ENCODE assay signal across 9 mouse cellular contexts in the genomic region with DNA sequence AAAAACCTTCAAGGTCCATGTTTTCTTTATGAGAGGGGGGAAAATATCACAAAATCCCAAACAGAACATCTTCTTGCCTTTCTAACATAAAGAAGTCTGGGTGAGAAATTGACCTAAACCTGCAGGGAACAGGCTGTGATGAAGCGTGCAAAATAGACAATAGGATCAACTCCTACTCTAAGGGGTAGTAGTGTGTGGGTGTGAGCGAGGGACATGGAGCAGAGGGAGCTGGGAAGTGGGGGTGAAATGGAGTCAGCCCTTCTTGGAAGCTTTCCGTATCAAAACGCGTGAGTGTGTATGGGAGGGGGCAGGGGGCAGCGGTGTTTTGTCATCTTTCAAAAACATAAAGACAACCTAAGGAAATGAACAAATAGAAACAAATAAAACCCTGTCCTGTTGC. TPM values are rescaled to one million over a fixed set of nuclear protein-coding genes. Genes with fewer than 3 reads are reported as not detected.
DNase-seq lines count a peak whose midpoint lies in the region; ATAC-seq and TF ChIP-seq lines count a peak whose summit lies in the region.
"Had no signal": no experiment of that assay in that cellular context is flagged by ENCODE, and none has a peak within 500 bp of the region (broad histone marks: within the 10 kb centered on the region; RNA-seq: fewer than 3 reads in every experiment).

No protein-coding gene starts in this region.

- ATAC-seq in kidney, postnatal 0 days (replicated peaks; ENCODE audit: low FRiP score, low read depth), result no peak
- no peak for ATAC-seq in embryonic facial prominence, embryonic 13.5 days (ENCODE audit: insufficient number of reproducible peaks, insufficient read depth, low FRiP score, low TSS enrichment, low read depth)
- ATAC-seq in hindbrain, embryonic 12.5 days (ENCODE audit: low FRiP score), result no peak
- ATAC-seq in midbrain, embryonic 16.5 days, result peak; percentile 74

- no peak overlapping the region for H3K27ac ChIP-seq in kidney, postnatal 0 days
- no peak overlapping the region for H3K27ac ChIP-seq in embryonic facial prominence, embryonic 13.5 days
- no peak overlapping the region for H3K27ac ChIP-seq in hindbrain, embryonic 12.5 days
- H3K27ac ChIP-seq in midbrain, embryonic 16.5 days (ENCODE audit: low read length), result no peak overlapping the region

- no peaks in the 10 kb centered on the region for H3K27me3 ChIP-seq in kidney, postnatal 0 days (ENCODE audit: insufficient read depth, low read length)
- H3K27me3 ChIP-seq in embryonic facial prominence, embryonic 13.5 days, result peaks cover 51% of the 10 kb centered on the region
- H3K27me3 ChIP-seq in hindbrain, embryonic 12.5 days, result peaks cover 31% of the 10 kb centered on the region
- H3K27me3 ChIP-seq in midbrain, embryonic 16.5 days (ENCODE audit: control insufficient read depth, insufficient read depth, low read depth, low read length), result no peaks in the 10 kb centered on the region; the same call in 1 of the 2 replicates

- peak overlapping the region; percentile 58; the same call in 1 of the 2 replicates for H3K4me2 ChIP-seq in kidney, postnatal 0 days (ENCODE audit: low read length)
- H3K4me2 ChIP-seq in embryonic facial prominence, embryonic 13.5 days, result peak overlapping the region; percentile 89
- H3K4me2 ChIP-seq in hindbrain, embryonic 12.5 days (replicated peaks), result peak overlapping the region; percentile 90
- peak overlapping the region; percentile 94 for H3K4me2 ChIP-seq in midbrain, embryonic 16.5 days (ENCODE audit: low read length)

- 0 out of 2 replicates have a peak, but pooled peaks cover 4% of the 10 kb centered on the region for H3K4me1 ChIP-seq in kidney, postnatal 0 days (replicated peaks; ENCODE audit: insufficient read depth, low read length)
- H3K4me1 ChIP-seq in embryonic facial prominence, embryonic 13.5 days, result peaks cover 9% of the 10 kb centered on the region; the same call in 1 of the 2 replicates
- H3K4me1 ChIP-seq in hindbrain, embryonic 12.5 days, result no peaks in the 10 kb centered on the region
- peaks cover 5% of the 10 kb centered on the region; the same call in 1 of the 2 replicates for H3K4me1 ChIP-seq in midbrain, embryonic 16.5 days (ENCODE audit: control insufficient read depth, insufficient read depth, low read length)

- no peak for TF ChIP-seq CTCF in kidney, postnatal 0 days (IDR thresholded peaks at IDR 0.05; ENCODE audit: low read depth)

- H3K36me3 ChIP-seq in kidney, postnatal 0 days (ENCODE audit: insufficient read depth, low read length), result no peaks in the 10 kb centered on the region
- no peaks in the 10 kb centered on the region for H3K36me3 ChIP-seq in embryonic facial prominence, embryonic 13.5 days
- H3K36me3 ChIP-seq in hindbrain, embryonic 12.5 days, result no peaks in the 10 kb centered on the region
- no peaks in the 10 kb centered on the region for H3K36me3 ChIP-seq in midbrain, embryonic 16.5 days (ENCODE audit: control insufficient read depth, insufficient read depth, low read length)

- no peak for DNase-seq in kidney, postnatal 0 days (ENCODE audit: low spot score)
- no peak for DNase-seq in kidney, postnatal 4 days
- DNase-seq in spleen, postnatal 14 days (ENCODE audit: low spot score in 2 of 2), result no peak
- DNase-seq in thymus, postnatal 0 days (ENCODE audit: low spot score), result no peak
- no peak for DNase-seq in ovary, postnatal 14 days (ENCODE audit: low spot score)
- DNase-seq: thymus, postnatal 25 days had no signal

- H3K9me3 ChIP-seq in kidney, postnatal 0 days (replicated peaks; ENCODE audit: low read length), result no peaks in the 10 kb centered on the region
- no peaks in the 10 kb centered on the region for H3K9me3 ChIP-seq in embryonic facial prominence, embryonic 13.5 days
- no peaks in the 10 kb centered on the region for H3K9me3 ChIP-seq in hindbrain, embryonic 12.5 days (replicated peaks)
- no peaks in the 10 kb centered on the region for H3K9me3 ChIP-seq in midbrain, embryonic 16.5 days (replicated peaks; ENCODE audit: control insufficient read depth, low read length, poor library complexity, severe bottlenecking)

- H3K9ac ChIP-seq in kidney, postnatal 0 days (ENCODE audit: low read depth, low read length), result no peak overlapping the region
- no peak overlapping the region for H3K9ac ChIP-seq in embryonic facial prominence, embryonic 13.5 days
- H3K9ac ChIP-seq in hindbrain, embryonic 12.5 days, result no peak overlapping the region
- peak overlapping the region; percentile 79 for H3K9ac ChIP-seq in midbrain, embryonic 16.5 days (ENCODE audit: low read depth, low read length)

- no peak overlapping the region for H3K4me3 ChIP-seq in kidney, postnatal 0 days (replicated peaks; ENCODE audit: low read depth, low read length)
- H3K4me3 ChIP-seq in embryonic facial prominence, embryonic 13.5 days, result peak overlapping the region; percentile 45; the same call in 1 of the 2 replicates
- H3K4me3 ChIP-seq in hindbrain, embryonic 12.5 days, result peak overlapping the region; percentile 48; the same call in 1 of the 2 replicates
- H3K4me3 ChIP-seq in midbrain, embryonic 16.5 days (ENCODE audit: low read depth, low read length), result peak overlapping the region; percentile 59

- 33% methylated on average over 6 of the region's 6 CpGs for WGBS in kidney, postnatal 0 days
- WGBS in embryonic facial prominence, embryonic 13.5 days, result 32% methylated on average over 6 of the region's 6 CpGs
- WGBS in hindbrain, embryonic 12.5 days, result 22% methylated on average over 6 of the region's 6 CpGs
- WGBS in midbrain, embryonic 16.5 days, result 25% methylated on average over 6 of the region's 6 CpGs

RNA-seq across cellular contexts. Expression of gene Npy5r, which starts 0.5 kb away (rescaled TPM):
- polyA plus RNA-seq in kidney, postnatal 0 days (2015; fragmentation: Nextera tagmentation; extraction: Ambion mirVana), result not detected in 2 replicates
- 0.22 TPM in 1 of 2 replicates, not detected in the other for polyA plus RNA-seq in embryonic facial prominence, embryonic 13.5 days (2015; fragmentation: Nextera tagmentation; extraction: Ambion mirVana)
- 0.23 and 0.33 TPM in 2 replicates for polyA plus RNA-seq in hindbrain, embryonic 12.5 days (2016; fragmentation: Nextera tagmentation; extraction: Ambion mirVana)
- polyA plus RNA-seq in midbrain, embryonic 16.5 days (2015; fragmentation: Nextera tagmentation; extraction: Ambion mirVana), result 1.4 and 2.1 TPM in 2 replicates
- polyA plus RNA-seq in thymus, postnatal 0 days (2015; fragmentation: Nextera tagmentation; extraction: Ambion mirVana), result 0.05 TPM in 1 of 2 replicates, not detected in the other

RNA-seq across cellular contexts. Expression of gene Npy1r, which starts 8.6 kb away (rescaled TPM):
- 0.26 and 0.41 TPM in 2 replicates for polyA plus RNA-seq in kidney, postnatal 0 days (2015; fragmentation: Nextera tagmentation; extraction: Ambion mirVana)
- 2.1 and 2.4 TPM in 2 replicates for polyA plus RNA-seq in embryonic facial prominence, embryonic 13.5 days (2015; fragmentation: Nextera tagmentation; extraction: Ambion mirVana)
- 2.4 and 3.3 TPM in 2 replicates for polyA plus RNA-seq in hindbrain, embryonic 12.5 days (2016; fragmentation: Nextera tagmentation; extraction: Ambion mirVana)
- 4.4 and 6.6 TPM in 2 replicates for polyA plus RNA-seq in midbrain, embryonic 16.5 days (2015; fragmentation: Nextera tagmentation; extraction: Ambion mirVana)
- polyA plus RNA-seq in thymus, postnatal 0 days (2015; fragmentation: Nextera tagmentation; extraction: Ambion mirVana), result 0.30 and 0.35 TPM in 2 replicates
